Mouse (Mus musculus): ENCODE measurements around the gene Foxa3. TPM values are rescaled to one million over a fixed set of nuclear protein-coding genes. Genes with fewer than 3 reads are reported as not detected.

The Foxa3 gene
- total RNA-seq, 2 experiments from 2014 or later = not detected

Other genes starting within 250 kb of the Foxa3 start
- not detected for gene Psg19, start 225.0 kb downstream of the Foxa3 start, total RNA-seq (2021)
- not detected for gene Psg17, start 201.9 kb downstream of the Foxa3 start, total RNA-seq (2021)
- 1 to 10 TPM; 5.1 to 5.5 TPM for gene Mill2, start 183.6 kb downstream of the Foxa3 start, total RNA-seq (2021)
- 1 to 10 TPM; 2.0 to 2.8 TPM for gene Pglyrp1, start 152.2 kb downstream of the Foxa3 start, total RNA-seq (2021)
- gene Ccdc61, start 113.1 kb downstream of the Foxa3 start, total RNA-seq (2021) = 10 to 100 TPM in 1 of 2 experiments, 1 to 10 TPM in 1; 9.5 to 11.5 TPM
- 10 to 100 TPM in 1 of 2 experiments, 1 to 10 TPM in 1; 9.9 to 10.1 TPM for gene Nova2, start 97.7 kb downstream of the Foxa3 start, total RNA-seq (2021)
- gene Nanos2, start 36.1 kb downstream of the Foxa3 start, total RNA-seq (2021) = not detected
- gene Mypop, start 32.3 kb downstream of the Foxa3 start, total RNA-seq (2021) = 1 to 10 TPM; 1.7 to 2.4 TPM
- gene Irf2bp1, start 19.5 kb downstream of the Foxa3 start, total RNA-seq (2021) = 10 to 100 TPM; 24.5 to 29.5 TPM
- gene Sympk, start 839 bp upstream of the Foxa3 start, total RNA-seq (2021) = 10 to 100 TPM; 58.3 to 60.9 TPM
- not detected for gene Rsph6a, start 31.2 kb upstream of the Foxa3 start, total RNA-seq (2021)
- gene Dmwd, start 52.7 kb upstream of the Foxa3 start, total RNA-seq (2021) = 10 to 100 TPM; 48.4 to 50.7 TPM
- 100 to 1,000 TPM; 288 to 299 TPM for gene Dmpk, start 60.3 kb upstream of the Foxa3 start, total RNA-seq (2021)
- gene Six5, start 71.1 kb upstream of the Foxa3 start, total RNA-seq (2021) = 10 to 100 TPM in 1 of 2 experiments, 1 to 10 TPM in 1; 7.9 to 11.2 TPM
- gene Gm4969, start 94.8 kb upstream of the Foxa3 start, total RNA-seq (2021) = under 1 TPM; 0.07 to 0.19 TPM
- gene Fbxo46, start 96.3 kb upstream of the Foxa3 start, total RNA-seq (2021) = 1 to 10 TPM; 5.5 to 7.6 TPM
- 1 to 10 TPM; 6.4 to 8.2 TPM for gene Qpctl, start 125.8 kb upstream of the Foxa3 start, total RNA-seq (2021)
- gene Snrpd2, start 126.2 kb upstream of the Foxa3 start, total RNA-seq (2021) = 10 to 100 TPM; 77.1 to 81.0 TPM
- under 1 TPM; 0.50 to 0.69 TPM for gene Gipr, start 142.6 kb upstream of the Foxa3 start, total RNA-seq (2021)
- 10 to 100 TPM; 47.8 to 56.5 TPM for gene Eml2, start 152.9 kb upstream of the Foxa3 start, total RNA-seq (2021)
- 10 to 100 TPM; 11.4 to 11.8 TPM for gene Gpr4, start 189.0 kb upstream of the Foxa3 start, total RNA-seq (2021)
- gene Opa3, start 204.8 kb upstream of the Foxa3 start, total RNA-seq (2021) = 10 to 100 TPM; 53.4 to 57.7 TPM
- gene Vasp, start 248.3 kb upstream of the Foxa3 start, total RNA-seq (2021) = 10 to 100 TPM; 84.0 to 98.6 TPM

All from heart, postnatal 10 days (tissue).